In genomic region chr13:51373086-51373485, GRCm38 (mm10) we compare ENCODE assay signal across 26 mouse cellular contexts.
"Had no signal": no experiment of that assay in that cellular context is flagged by ENCODE, and none has a peak within 500 bp of the region (broad histone marks: within the 10 kb centered on the region; RNA-seq: fewer than 3 reads in every experiment).

No protein-coding gene starts in this region.

- H3K9ac ChIP-seq: heart, embryonic 13.5 days; heart, embryonic 15.5 days; hindbrain, embryonic 12.5 days; hindbrain, embryonic 14.5 days; intestine, embryonic 15.5 days; limb, embryonic 12.5 days had no signal

- H3K36me3 ChIP-seq: heart, embryonic 10.5 days; heart, embryonic 13.5 days; heart, embryonic 15.5 days; hindbrain, embryonic 10.5 days; hindbrain, embryonic 12.5 days; intestine, embryonic 15.5 days; limb, embryonic 10.5 days; limb, embryonic 12.5 days had no signal

- H3K27me3 ChIP-seq: heart, embryonic 13.5 days; heart, embryonic 15.5 days; hindbrain, embryonic 12.5 days; intestine, embryonic 15.5 days; limb, embryonic 12.5 days had no signal

- H3K9me3 ChIP-seq: heart, embryonic 10.5 days; heart, embryonic 13.5 days; heart, embryonic 15.5 days; hindbrain, embryonic 10.5 days; hindbrain, embryonic 12.5 days; intestine, embryonic 15.5 days; limb, embryonic 10.5 days; limb, embryonic 12.5 days had no signal

- DNase-seq: gastrocnemius, adult 2 months; gastrocnemius, postnatal 10 days; gastrocnemius, postnatal 25 days; heart, adult 18-20 months; heart, postnatal 4 days; kidney, adult 18-20 months; kidney, adult 9 months; kidney, postnatal 10 days; kidney, postnatal 25 days; kidney, postnatal 4 days; liver had no signal

- H3K4me2 ChIP-seq: heart, embryonic 13.5 days; heart, embryonic 15.5 days; hindbrain, embryonic 12.5 days; hindbrain, embryonic 14.5 days; intestine, embryonic 15.5 days; limb, embryonic 12.5 days; liver, embryonic 11.5 days had no signal

- ATAC-seq: hindbrain, embryonic 16.5 days; inflammation-experienced regulatory T-cells, adult 6 months; intestine, embryonic 15.5 days; intestine, postnatal 0 days had no signal

- H3K27ac ChIP-seq: gastrocnemius, adult 2 months; heart, embryonic 10.5 days; heart, embryonic 13.5 days; heart, embryonic 15.5 days; hindbrain, embryonic 10.5 days; hindbrain, embryonic 12.5 days; hindbrain, embryonic 14.5 days; intestine, embryonic 15.5 days; left cerebral cortex, adult 2 months; limb, embryonic 10.5 days; limb, embryonic 12.5 days had no signal

- H3K4me3 ChIP-seq: gastrocnemius, adult 2 months; heart, embryonic 10.5 days; heart, embryonic 13.5 days; heart, embryonic 15.5 days; hindbrain, embryonic 10.5 days; hindbrain, embryonic 12.5 days; intestine, embryonic 15.5 days; layer of hippocampus, adult 2 months; left cerebral cortex, adult 2 months; limb, embryonic 10.5 days; limb, embryonic 12.5 days had no signal
